Comparison of ENCODE assay signal across 7 mouse cellular contexts in the genomic region with DNA sequence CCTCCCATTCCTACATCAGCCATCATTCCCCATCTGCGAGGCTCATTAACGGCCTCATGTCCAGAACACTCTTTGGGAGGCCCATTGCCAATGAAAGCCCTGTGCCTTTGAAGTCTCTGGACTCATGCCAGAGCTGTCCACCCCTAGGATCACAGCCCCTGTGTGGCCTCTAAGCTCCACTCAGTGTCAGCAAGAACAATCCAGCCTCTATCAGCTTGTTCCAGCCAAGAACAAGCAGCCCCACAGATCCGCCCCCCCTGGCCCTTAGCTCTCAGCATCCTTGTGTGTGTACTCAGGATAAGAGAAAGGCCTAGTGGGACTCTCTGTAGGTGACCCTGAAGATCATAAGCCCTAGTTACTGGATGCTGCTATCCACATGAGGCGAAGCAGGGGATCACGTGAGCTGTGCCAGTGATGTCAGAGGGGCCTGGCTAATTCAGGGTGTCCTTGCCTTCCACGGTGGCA.
DNase-seq lines count a peak whose midpoint lies in the region; ATAC-seq lines count a peak whose summit lies in the region.

No protein-coding gene starts in this region.

- H3K4me3 ChIP-seq in heart, embryonic 14.5 days (ENCODE audit: control insufficient read depth in 1 of 2, insufficient read depth in 1 of 2, low read depth in 1 of 2, low read length in 2 of 2): no peak overlapping the region

- H3K4me2 ChIP-seq in heart, embryonic 14.5 days (ENCODE audit: low read length): peak overlapping the region; percentile 36; the same call in 1 of the 2 replicates

- 14% methylated on average over 6 of the region's 6 CpGs for WGBS in heart, embryonic 14.5 days

- H3K36me3 ChIP-seq in heart, embryonic 14.5 days (ENCODE audit: control insufficient read depth, insufficient read depth, low read length): no peaks in the 10 kb centered on the region

- H3K4me1 ChIP-seq in heart, embryonic 14.5 days (ENCODE audit: control insufficient read depth in 2 of 2, insufficient read depth in 2 of 2, low read length in 2 of 2): peaks cover 30 to 45% of the 10 kb centered on the region in 2 experiments

- H3K9ac ChIP-seq in heart, embryonic 14.5 days (ENCODE audit: low read length): peak overlapping the region; percentile 62; the same call in 1 of the 2 replicates

- no peaks in the 10 kb centered on the region for H3K27me3 ChIP-seq in heart, embryonic 14.5 days (ENCODE audit: control insufficient read depth, insufficient read depth, low read length)

- H3K9me3 ChIP-seq in heart, embryonic 14.5 days (ENCODE audit: control insufficient read depth, low read length): no peaks in the 10 kb centered on the region

- H3K27ac ChIP-seq in heart, embryonic 14.5 days (replicated peaks in 1 of 2; ENCODE audit: control insufficient read depth in 1 of 2, insufficient read depth in 1 of 2, low read depth in 2 of 2, low read length in 2 of 2): peak overlapping the region; percentile 89 to 96

- DNase-seq in adrenal gland, adult 2 months: peak; percentile 76
- peak; percentile 76 for DNase-seq in adrenal gland, postnatal 14 days
- peak; percentile 32 for DNase-seq in lung, postnatal 14 days
- DNase-seq in testis, postnatal 14 days (ENCODE audit: low spot score): peak; percentile 57
- no peak for DNase-seq in thymus, adult 18-20 months

- ATAC-seq in heart, embryonic 14.5 days (ENCODE audit: insufficient number of reproducible peaks, insufficient read depth, low FRiP score, low read depth): peak; percentile 89
- ATAC-seq in activated CD4-positive, CD25-positive, alpha-beta regulatory T cell, adult 4 months: no peak

Comparison
In these comparisons a context has a peak if more than half of its experiments do, and no peak if none do; other contexts are left out.
1. DNase-seq: peak in adrenal gland, adult 2 months (single experiment), adrenal gland, postnatal 14 days (single experiment), lung, postnatal 14 days (single experiment) and testis, postnatal 14 days (single experiment); none in thymus, adult 18-20 months (0 of 2).